Mouse (Mus musculus): Measurements from ENCODE around the gene Tns1.

- TF ChIP-seq CTCF (IDR thresholded peaks at IDR 0.05) (peak; percentile 66), EP300 (IDR thresholded peaks at IDR 0.05) (no peak)
Observed at GRCm38 (mm10) chr1:73962668-73963371, 161.4 kb downstream of the Tns1 start.

All from lung, postnatal 0 days (tissue).